Mouse (Mus musculus) CH12.LX (cell line): ENCODE data around the gene Hist1h3a. TPM values are rescaled to one million over a fixed set of nuclear protein-coding genes. Genes with fewer than 3 reads are reported as not detected.

Source experiments
- DNase-seq: peaks from one replicate; pipeline ENCODE4 v3.0.0-alpha.2; 2013; ENCODE audit errors: extremely low read depth
- H3K27ac ChIP-seq: 2 replicates; pipeline ENCODE4 v1.5.1; 2012; ENCODE audit warnings: low read depth, mild to moderate bottlenecking, control low read depth, moderate library complexity; ENCODE audit not compliant: insufficient read depth
- H3K27me3 ChIP-seq: replicated peaks from 2 replicates; pipeline ENCODE3; 2012; ENCODE audit warnings: inconsistent platforms
- H3K36me3 ChIP-seq, 2 experiments: replicated peaks in 1 of 2; 2 replicates each; pipeline versions ENCODE3 to v1.6.1; 2012; ENCODE audit warnings: inconsistent platforms in 1 of 2, low read length in 1 of 2, mild to moderate bottlenecking in 1 of 2, mixed read lengths in 1 of 2, moderate library complexity in 1 of 2; ENCODE audit not compliant: control insufficient read depth in 1 of 2, insufficient read depth in 1 of 2
- H3K4me1 ChIP-seq, 2 experiments: 2 replicates each; pipeline ENCODE4 v1.6.1; 2012; ENCODE audit warnings: inconsistent platforms in 1 of 2, moderate library complexity in 1 of 2; ENCODE audit not compliant: insufficient read depth in 2 of 2, control insufficient read depth in 1 of 2
- H3K4me2 ChIP-seq: 2 replicates; pipeline ENCODE4 v1.6.1; 2012; ENCODE audit warnings: low read depth, mild to moderate bottlenecking, control low read depth; ENCODE audit not compliant: poor library complexity, insufficient read depth, severe bottlenecking
- H3K4me3 ChIP-seq, 3 experiments: fragments of 150-350 bp in 1 of 3; sonication (generic) in 1 of 3; replicated peaks in 1 of 3; 2 replicates each; pipeline versions ENCODE3 to v1.5.1; 2011 to 2012; ENCODE audit warnings: low read depth in 2 of 3, low read length in 2 of 3, mild to moderate bottlenecking in 2 of 3, moderate library complexity in 2 of 3, control low read depth in 1 of 3, improper control_type of control experiment in 1 of 3, inconsistent platforms in 1 of 3, mixed read lengths in 1 of 3; ENCODE audit not compliant: poor library complexity in 1 of 3
- H3K79me2 ChIP-seq: replicated peaks from 2 replicates; pipeline ENCODE4 v1.6.1; 2012; ENCODE audit warnings: mild to moderate bottlenecking, moderate library complexity; ENCODE audit not compliant: control insufficient read depth, poor library complexity, insufficient read depth, severe bottlenecking; ENCODE audit errors: extremely low read depth
- H3K9ac ChIP-seq: 2 replicates; pipeline ENCODE4 v1.6.1; 2012; ENCODE audit warnings: low read depth, mild to moderate bottlenecking, control low read depth, moderate library complexity; ENCODE audit not compliant: insufficient read depth
- H3K9me3 ChIP-seq: replicated peaks from 2 replicates; pipeline ENCODE3; 2012; ENCODE audit warnings: low read length, inconsistent platforms, mixed read lengths
- BHLHE40 ChIP-seq: IDR thresholded peaks from 2 replicates; pipeline ENCODE4 v1.6.1; 2011; ENCODE audit warnings: mild to moderate bottlenecking, low read depth, low read length, improper control_type of control experiment
- CHD1 ChIP-seq: IDR thresholded peaks from 2 replicates; pipeline ENCODE4 v1.6.1; 2012; ENCODE audit warnings: low read depth, low read length, improper control_type of control experiment, inconsistent platforms
- CHD2 ChIP-seq: IDR thresholded peaks from 2 replicates; pipeline ENCODE4 v1.6.1; 2011; ENCODE audit warnings: low read length, improper control_type of control experiment
- CTCF ChIP-seq, 2 experiments: IDR thresholded peaks in 1 of 2; conservative IDR thresholded peaks in 1 of 2; 2 replicates each; pipeline ENCODE4 v1.5.1; 2011 to 2012; ENCODE audit warnings: low read depth in 2 of 2, low read length in 2 of 2, improper control_type of control experiment in 1 of 2, inconsistent platforms in 1 of 2, mild to moderate bottlenecking in 1 of 2, moderate library complexity in 1 of 2
- E2F4 ChIP-seq: IDR thresholded peaks from 2 replicates; pipeline ENCODE4 v1.6.1; 2011; ENCODE audit warnings: low read depth, low read length, improper control_type of control experiment; ENCODE audit not compliant: insufficient replicate concordance
- ELF1 ChIP-seq: IDR thresholded peaks from 2 replicates; pipeline ENCODE4 v1.6.1; 2014; ENCODE audit warnings: low read depth, mild to moderate bottlenecking, inconsistent platforms, low read length, improper control_type of control experiment
- EP300 ChIP-seq: IDR thresholded peaks from 2 replicates; pipeline ENCODE4 v1.6.1; 2011; ENCODE audit warnings: low read length, improper control_type of control experiment
- ETS1 ChIP-seq: conservative IDR thresholded peaks from 2 replicates; pipeline ENCODE4 v1.6.1; 2012; ENCODE audit warnings: low read depth, mild to moderate bottlenecking, inconsistent platforms, low read length, improper control_type of control experiment, moderate library complexity
- GABPA ChIP-seq: IDR thresholded peaks from 2 replicates; pipeline ENCODE4 v1.6.1; 2012; ENCODE audit warnings: low read depth, low read length, improper control_type of control experiment, inconsistent platforms; ENCODE audit not compliant: insufficient replicate concordance
- HCFC1 ChIP-seq: IDR thresholded peaks from 2 replicates; pipeline ENCODE4 v1.6.1; 2012; ENCODE audit warnings: low read depth, mild to moderate bottlenecking, inconsistent platforms, low read length, improper control_type of control experiment
- IRF4 ChIP-seq: IDR thresholded peaks from 2 replicates; pipeline ENCODE4 v1.6.1; 2014; ENCODE audit warnings: low read depth, mild to moderate bottlenecking, inconsistent platforms, low read length, improper control_type of control experiment
- JUN ChIP-seq: IDR thresholded peaks from 2 replicates; pipeline ENCODE4 v1.6.1; 2011; ENCODE audit warnings: low read depth, mild to moderate bottlenecking, low read length, improper control_type of control experiment, moderate library complexity; ENCODE audit not compliant: insufficient read depth
- JUND ChIP-seq: conservative IDR thresholded peaks from 2 replicates; pipeline ENCODE4 v1.6.1; 2011; ENCODE audit warnings: low read depth, low read length, improper control_type of control experiment
- KAT2A ChIP-seq: IDR thresholded peaks from 2 replicates; pipeline ENCODE4 v1.6.1; 2012; ENCODE audit warnings: low read length, improper control_type of control experiment, inconsistent platforms; ENCODE audit not compliant: insufficient replicate concordance
- MAFK ChIP-seq: IDR thresholded peaks from 2 replicates; pipeline ENCODE4 v1.6.1; 2011; ENCODE audit warnings: low read length, improper control_type of control experiment; ENCODE audit not compliant: insufficient replicate concordance
- MAX ChIP-seq: IDR thresholded peaks from 2 replicates; pipeline ENCODE4 v1.6.1; 2011; ENCODE audit warnings: low read length, improper control_type of control experiment
- MAZ ChIP-seq: IDR thresholded peaks from 2 replicates; pipeline ENCODE4 v1.6.1; 2012; ENCODE audit warnings: low read depth, mild to moderate bottlenecking, inconsistent platforms, low read length, improper control_type of control experiment, moderate library complexity
- MEF2A ChIP-seq: IDR thresholded peaks from 2 replicates; pipeline ENCODE4 v1.6.1; 2014; ENCODE audit warnings: low read depth, mild to moderate bottlenecking, inconsistent platforms, low read length, improper control_type of control experiment, borderline replicate concordance
- MXI1 ChIP-seq: IDR thresholded peaks from 2 replicates; pipeline ENCODE4 v1.6.1; 2011; ENCODE audit warnings: mild to moderate bottlenecking, low read depth, low read length, improper control_type of control experiment
- MYC ChIP-seq: IDR thresholded peaks from 2 replicates; pipeline ENCODE4 v1.6.1; 2011; ENCODE audit warnings: low read depth, mild to moderate bottlenecking, improper control_type of control experiment, low read length
- NELFE ChIP-seq: IDR thresholded peaks from 2 replicates; pipeline ENCODE4 v1.6.1; 2011; ENCODE audit warnings: low read depth, low read length, improper control_type of control experiment
- NRF1 ChIP-seq: IDR thresholded peaks from 2 replicates; pipeline ENCODE4 v1.6.1; 2014; ENCODE audit warnings: low read depth, mild to moderate bottlenecking, inconsistent platforms, low read length, improper control_type of control experiment, moderate library complexity
- PAX5 ChIP-seq: IDR thresholded peaks from 2 replicates; pipeline ENCODE4 v1.6.1; 2012; ENCODE audit warnings: low read length, inconsistent platforms, mixed read lengths
- POLR2A ChIP-seq: IDR thresholded peaks from 2 replicates; pipeline ENCODE4 v1.6.1; 2011; ENCODE audit warnings: low read depth, mild to moderate bottlenecking, improper control_type of control experiment, low read length
- POLR2AphosphoS2 ChIP-seq: IDR thresholded peaks from 2 replicates; pipeline ENCODE4 v1.6.1; 2011; ENCODE audit warnings: low read depth, low read length, improper control_type of control experiment
- RAD21 ChIP-seq: IDR thresholded peaks from 2 replicates; pipeline ENCODE4 v1.6.1; 2011; ENCODE audit warnings: low read depth, mild to moderate bottlenecking, low read length, improper control_type of control experiment, moderate library complexity
- RCOR1 ChIP-seq: conservative IDR thresholded peaks from 2 replicates; pipeline ENCODE4 v1.6.1; 2012; ENCODE audit warnings: low read depth, mild to moderate bottlenecking, inconsistent platforms, low read length, improper control_type of control experiment
- SIN3A ChIP-seq: IDR thresholded peaks from 2 replicates; pipeline ENCODE4 v1.6.1; 2012; ENCODE audit warnings: low read length, improper control_type of control experiment, inconsistent platforms
- SMC3 ChIP-seq: IDR thresholded peaks from 2 replicates; pipeline ENCODE4 v1.6.1; 2011; ENCODE audit warnings: low read depth, low read length, improper control_type of control experiment
- TBP ChIP-seq: conservative IDR thresholded peaks from 2 replicates; pipeline ENCODE4 v1.6.1; 2011; ENCODE audit warnings: low read depth, low read length, improper control_type of control experiment
- TCF12 ChIP-seq: IDR thresholded peaks from 2 replicates; pipeline ENCODE4 v1.6.1; 2014; ENCODE audit warnings: low read depth, mild to moderate bottlenecking, inconsistent platforms, low read length, improper control_type of control experiment
- UBTF ChIP-seq: IDR thresholded peaks from 2 replicates; pipeline ENCODE4 v1.6.1; 2012; ENCODE audit warnings: low read depth, mild to moderate bottlenecking, inconsistent platforms, low read length, improper control_type of control experiment, moderate library complexity
- USF1 ChIP-seq: IDR thresholded peaks from 2 replicates; pipeline ENCODE4 v1.6.1; 2014; ENCODE audit warnings: low read depth, mild to moderate bottlenecking, inconsistent platforms, low read length, improper control_type of control experiment
- USF2 ChIP-seq: conservative IDR thresholded peaks from 2 replicates; pipeline ENCODE4 v1.6.1; 2011; ENCODE audit warnings: low read depth, low read length, improper control_type of control experiment
- ZC3H11A ChIP-seq: IDR thresholded peaks from 2 replicates; pipeline ENCODE4 v1.6.1; 2012; ENCODE audit warnings: low read depth, mild to moderate bottlenecking, inconsistent platforms, low read length, improper control_type of control experiment
- ZKSCAN1 ChIP-seq: IDR thresholded peaks from 2 replicates; pipeline ENCODE4 v1.6.1; 2012; ENCODE audit warnings: low read depth, inconsistent platforms, low read length, improper control_type of control experiment, borderline replicate concordance
- ZMIZ1 ChIP-seq: IDR thresholded peaks from 2 replicates; pipeline ENCODE4 v1.6.1; 2012; ENCODE audit warnings: low read depth, mild to moderate bottlenecking, inconsistent platforms, low read length, improper control_type of control experiment
- ZNF384 ChIP-seq: IDR thresholded peaks from 2 replicates; pipeline ENCODE4 v1.6.1; 2012; ENCODE audit warnings: low read depth, low read length, improper control_type of control experiment, inconsistent platforms
- dilution Hi-C: fragments of 300-500 bp; cut with MboI; formaldehyde crosslinking; loops from 2 replicates; pipeline ENCODE4 v1.14.3; 2020; ENCODE audit warnings: low sequenced_read_pairs; ENCODE audit not compliant: extremely low pct_unique_long_range_greater_than_20kb, extremely low pct_ligation_motif_present
- in situ Hi-C: fragments of 300-500 bp; cut with MboI; formaldehyde crosslinking; loops from 3 replicates; pipeline ENCODE4 v1.14.3; 2019; ENCODE audit warnings: low sequenced_read_pairs, low pct_ligation_motif_present, low pct_unique_long_range_greater_than_20kb, mixed read lengths
- polyA plus RNA-seq: library from polyadenylated mRNA; unstranded; fragments of >175 nt; gene quantifications from 2 replicates; pipeline ENCODE4 v1.2.1, GENCODE M21; 2012; ENCODE audit warnings: low read depth; ENCODE audit not compliant: insufficient read length
- total RNA-seq, 2 experiments: library from RNA; depleted of rRNA; stranded (reverse); fragments of 300-350 nt in 1 of 2; fragments of >200 nt in 1 of 2; gene quantifications; 2 replicates each; pipeline ENCODE4 v1.2.3; 2012 to 2014

Hist1h3a gene
- total and polyA plus RNA-seq, 3 experiments: 3.2 to 1,392 (median 78.5) TPM

- H3K4me2 ChIP-seq: peak within 1 kb of the TSS; percentile 74; the same call in 1 of the 2 replicates
- H3K4me1 ChIP-seq: peaks cover 3 to 45% of the 10 kb centered on the region in 2 experiments; a peak in 3 of 4 replicates
- peak within 1 kb of the TSS; percentile 99 for H3K9ac ChIP-seq
- DNase-seq: peak; percentile 95
- dilution Hi-C loops (loop anchor here (10.0 kb wide), 1 partner anchor 51 kb away; the partner anchor contains the start of genes Hist1h1t and Hist1h4c), in situ Hi-C loops (no loop called here)
- H3K4me3 ChIP-seq: peak within 1 kb of the TSS; percentile 13 to 49 (median 49)
- peak within 1 kb of the TSS; percentile 93 for H3K27ac ChIP-seq
- no peaks in the 10 kb centered on the region for H3K27me3 ChIP-seq
- H3K9me3 ChIP-seq: no peaks in the 10 kb centered on the region
- no peaks in the 10 kb centered on the region for H3K36me3 ChIP-seq
- no peak for TF ChIP-seq EP300
- TF ChIP-seq HCFC1: peak; percentile 65
- TF ChIP-seq MAFK: no peak
- TF ChIP-seq TBP: peak; percentile 99
- TF ChIP-seq RAD21: no peak
- TF ChIP-seq ZC3H11A: no peak
- TF ChIP-seq SMC3: no peak
- no peak for TF ChIP-seq NRF1
- TF ChIP-seq JUND: no peak
- no peak for TF ChIP-seq PAX5
- TF ChIP-seq ETS1: no peak
- peak; percentile 96 for TF ChIP-seq POLR2A
- TF ChIP-seq BHLHE40: no peak
- TF ChIP-seq ZMIZ1: peak; percentile 99
- TF ChIP-seq MAZ: no peak
- TF ChIP-seq SIN3A: peak; percentile 60; the same call in 1 of the 2 replicates
- TF ChIP-seq RCOR1: no peak
- TF ChIP-seq MAX: no peak
- peak; percentile 100 for TF ChIP-seq E2F4
- TF ChIP-seq MXI1: peak; percentile 47; the same call in 1 of the 2 replicates
- peak; percentile 68 for TF ChIP-seq TCF12
- TF ChIP-seq POLR2AphosphoS2: peak; percentile 87; the same call in 1 of the 2 replicates
- peak; percentile 91; the same call in 1 of the 2 replicates for TF ChIP-seq UBTF
- no peak for TF ChIP-seq JUN
- TF ChIP-seq GABPA: no peak
- no peak for TF ChIP-seq KAT2A
- TF ChIP-seq CTCF (conservative IDR thresholded peaks at IDR 0.05 in 1 of 2, IDR thresholded peaks at IDR 0.05 in 1 of 2; ENCODE audit: low read depth in 2 of 2, low read length in 2 of 2): no peak
- 0 out of 2 replicates have a peak, but pooled peaks have one; percentile 19 for TF ChIP-seq MEF2A
- TF ChIP-seq IRF4: no peak
- peak; percentile 99 for TF ChIP-seq NELFE
- TF ChIP-seq USF1: no peak
- TF ChIP-seq ZKSCAN1: no peak
- TF ChIP-seq MYC: no peak
- TF ChIP-seq CHD1: no peak
- TF ChIP-seq CHD2: peak; percentile 59; the same call in 1 of the 2 replicates
- TF ChIP-seq ELF1: no peak
- TF ChIP-seq ZNF384: peak; percentile 91
- no peak; the same call in 1 of the 2 replicates for TF ChIP-seq USF2
- TF ChIP-seq, all 38 proteins: peak for 14
- H3K79me2 ChIP-seq: no peaks in the 10 kb centered on the region
Observed at GRCm38 (mm10) chr13:23745381-23746161, 16.6 kb downstream of the Hist1h3a start, which contains the start of gene Hist1h3c. TSS of gene Hist1h3c (minus strand) at chr13:23745602.
